Mouse (Mus musculus) midbrain, postnatal 0 days (tissue): ENCODE measurements around the gene Abca17. TPM values are rescaled to one million over a fixed set of nuclear protein-coding genes. Genes with fewer than 3 reads are reported as not detected.

Experiments
- ATAC-seq: fragments of 200-750 bp; cut with Nextera tagmentation; 2 replicates; pipeline ENCODE4 v1.8.0; 2017; ENCODE audit warnings: moderate number of reproducible peaks, mild to moderate bottlenecking, moderate TSS enrichment, moderate library complexity; ENCODE audit not compliant: low FRiP score
- DNase-seq: peaks from one replicate; pipeline ENCODE4 v3.0.0-alpha.2; 2015; ENCODE audit warnings: low spot score
- H3K27ac ChIP-seq: fragments of 300-500 bp; sonication (generic); 2 replicates; pipeline ENCODE4 v1.5.1; 2014; ENCODE audit warnings: low read depth, mild to moderate bottlenecking, low read length, mixed read lengths
- H3K27me3 ChIP-seq: fragments of 300-500 bp; sonication (generic); 2 replicates; pipeline ENCODE4 v1.6.1; 2014; ENCODE audit warnings: low read length, control low read depth, mixed read lengths; ENCODE audit not compliant: insufficient read depth
- H3K36me3 ChIP-seq: fragments of 300-500 bp; sonication (generic); 2 replicates; pipeline ENCODE4 v1.6.1; 2014; ENCODE audit warnings: low read length, control low read depth, mixed read lengths; ENCODE audit not compliant: insufficient read depth
- H3K4me1 ChIP-seq: fragments of 300-500 bp; sonication (generic); 2 replicates; pipeline ENCODE4 v1.6.1; 2014; ENCODE audit warnings: mild to moderate bottlenecking, control low read depth, antibody characterized with exemption, low read length, mixed read lengths; ENCODE audit not compliant: insufficient read depth
- H3K4me2 ChIP-seq: fragments of 300-500 bp; sonication (generic); 2 replicates; pipeline ENCODE4 v1.6.1; 2014; ENCODE audit warnings: low read depth, mild to moderate bottlenecking, low read length, mixed read lengths; ENCODE audit not compliant: poor library complexity, severe bottlenecking
- H3K4me3 ChIP-seq: fragments of 300-500 bp; sonication (generic); 2 replicates; pipeline ENCODE4 v1.5.1; 2014; ENCODE audit warnings: low read depth, mild to moderate bottlenecking, low read length, moderate library complexity
- H3K9ac ChIP-seq: fragments of 300-500 bp; sonication (generic); replicated peaks from 2 replicates; pipeline ENCODE4 v1.6.1; 2014; ENCODE audit warnings: mild to moderate bottlenecking, low read length, moderate library complexity, mixed read lengths; ENCODE audit not compliant: poor library complexity, severe bottlenecking
- H3K9me3 ChIP-seq: fragments of 300-500 bp; sonication (generic); 2 replicates; pipeline ENCODE4 v1.6.1; 2016; ENCODE audit warnings: low read length, control low read depth
- CTCF ChIP-seq: IDR thresholded peaks from 2 replicates; pipeline ENCODE4 v1.5.1; 2016; ENCODE audit warnings: antibody characterized with exemption, mild to moderate bottlenecking
- WGBS: fragments of 180-500 bp; shearing (Covaris S2); extraction: QIAGEN DNeasy Blood & Tissue Kit; methylation state at CpG from one replicate; pipeline ENCODE4 v1.1.7; 2014; 5-methylcytosine and 5-hydroxymethylcytosine counted together
- polyA plus RNA-seq: library from polyadenylated mRNA; unstranded; fragments of >200 nt; fragmentation: Nextera tagmentation; extraction: Ambion mirVana; gene quantifications from 2 replicates; pipeline ENCODE4 v1.2.1, GENCODE M21; 2015
- total RNA-seq: library from RNA; depleted of rRNA; stranded (reverse); fragments of >200 nt; gene quantifications from 2 replicates; pipeline ENCODE4 v1.2.3, GENCODE M21; 2014

Abca17 gene
- total and polyA plus RNA-seq, 2 experiments from 2014 or later, result 0.99 to 1.1 TPM

DNA sequence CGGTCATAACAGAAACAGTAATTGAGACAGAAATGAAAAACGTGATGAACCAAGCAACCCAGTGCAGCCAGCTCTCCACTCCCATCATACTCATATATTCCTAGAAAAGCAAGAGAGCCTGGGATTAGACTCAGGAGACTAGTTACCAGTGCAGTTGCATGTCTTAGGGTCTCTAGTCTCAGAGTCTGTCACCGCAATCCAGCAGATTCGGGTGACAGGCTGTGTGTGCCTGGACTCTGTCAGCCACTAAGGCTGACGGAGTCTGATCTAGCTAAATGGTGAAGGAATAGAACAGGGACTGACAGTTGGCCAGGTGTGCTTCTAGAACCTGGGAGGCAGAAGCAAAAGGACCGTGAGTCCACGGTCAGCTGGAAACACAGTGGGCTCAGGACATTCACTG, 23.2 kb downstream of the Abca17 start:
- Histone ChIP-seq H3K4me3 (no peak overlapping the region), H3K36me3 (no peaks in the 10 kb centered on the region), H3K9ac (no peak overlapping the region), H3K27me3 (no peaks in the 10 kb centered on the region), H3K4me2 (no peak overlapping the region), H3K9me3 (no peaks in the 10 kb centered on the region), H3K4me1 (no peaks in the 10 kb centered on the region), H3K27ac (no peak overlapping the region)
- TF ChIP-seq CTCF, result no peak
- WGBS, result 81% methylated on average over 7 of the region's 7 CpGs
- ATAC-seq (no peak), DNase-seq (no peak)

- Histone ChIP-seq H3K27me3 (no peaks in the 10 kb centered on the region), H3K4me2 (no peak overlapping the region), H3K9me3 (no peaks in the 10 kb centered on the region), H3K9ac (no peak overlapping the region), H3K27ac (no peak overlapping the region), H3K4me3 (no peak overlapping the region), H3K4me1 (no peaks in the 10 kb centered on the region), H3K36me3 (no peaks in the 10 kb centered on the region)
- no peak for TF ChIP-seq CTCF
- ATAC-seq (no peak), DNase-seq (no peak)
- WGBS, result 86% methylated on average over 10 of the region's 10 CpGs
Observed at GRCm38 (mm10) chr17:24325051-24325450, 25.8 kb downstream of the Abca17 start.

DNA sequence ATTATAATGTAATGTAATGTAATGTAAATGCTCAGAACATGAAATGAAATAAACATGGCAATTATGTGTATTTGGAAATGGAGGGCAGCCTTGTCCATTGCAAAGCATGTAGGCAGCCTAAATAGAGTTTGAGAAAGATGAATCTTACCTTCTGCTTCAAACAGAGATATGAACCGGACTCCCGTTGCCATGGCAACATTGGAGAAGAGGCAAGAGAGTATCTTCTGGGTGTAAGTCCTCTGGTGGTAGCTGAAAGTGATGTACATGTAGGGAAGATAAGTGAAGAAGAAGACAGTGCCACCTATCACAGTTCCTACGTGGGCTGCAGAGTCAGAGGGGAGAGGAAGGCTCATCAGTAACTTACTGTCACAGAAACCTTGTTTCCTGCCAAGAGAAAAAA, 30.0 kb downstream of the Abca17 start:
- Histone ChIP-seq H3K4me3 (no peak overlapping the region), H3K27ac (no peak overlapping the region), H3K9me3 (no peaks in the 10 kb centered on the region), H3K4me1 (no peaks in the 10 kb centered on the region), H3K36me3 (no peaks in the 10 kb centered on the region), H3K4me2 (no peak overlapping the region), H3K9ac (no peak overlapping the region), H3K27me3 (no peaks in the 10 kb centered on the region)
- TF ChIP-seq CTCF, result no peak
- WGBS, result 80% methylated on average over 3 of the region's 3 CpGs
- no peak for ATAC-seq
- DNase-seq, result no peak

DNA sequence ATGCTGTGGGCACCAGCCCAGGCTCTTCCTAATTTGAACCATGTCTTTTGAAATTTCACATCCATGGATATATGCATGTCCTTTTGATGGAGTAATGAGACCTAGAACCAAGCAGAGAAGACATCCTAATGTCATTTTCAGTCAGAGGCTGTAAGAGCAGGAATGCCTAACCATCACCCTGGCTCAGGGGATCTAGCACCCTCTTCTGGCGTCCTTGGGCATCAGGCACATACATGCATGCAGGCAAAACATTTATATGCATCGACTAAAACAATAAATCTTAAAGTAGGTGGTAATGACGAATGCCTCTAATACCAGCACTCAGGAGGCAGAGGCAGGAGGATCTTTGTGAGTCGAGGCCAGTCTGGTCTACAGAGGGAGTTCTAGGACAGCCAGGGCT, 43.4 kb downstream of the Abca17 start:
- Histone ChIP-seq H3K9me3 (no peaks in the 10 kb centered on the region), H3K36me3 (no peaks in the 10 kb centered on the region), H3K4me3 (no peak overlapping the region), H3K27me3 (no peaks in the 10 kb centered on the region), H3K4me2 (no peak overlapping the region), H3K9ac (no peak overlapping the region), H3K4me1 (no peaks in the 10 kb centered on the region), H3K27ac (no peak overlapping the region)
- ATAC-seq, result no peak
- 52% methylated on average over 4 of the region's 4 CpGs for WGBS
- DNase-seq, result peak; percentile 10
- peak; percentile 62 for TF ChIP-seq CTCF

DNA sequence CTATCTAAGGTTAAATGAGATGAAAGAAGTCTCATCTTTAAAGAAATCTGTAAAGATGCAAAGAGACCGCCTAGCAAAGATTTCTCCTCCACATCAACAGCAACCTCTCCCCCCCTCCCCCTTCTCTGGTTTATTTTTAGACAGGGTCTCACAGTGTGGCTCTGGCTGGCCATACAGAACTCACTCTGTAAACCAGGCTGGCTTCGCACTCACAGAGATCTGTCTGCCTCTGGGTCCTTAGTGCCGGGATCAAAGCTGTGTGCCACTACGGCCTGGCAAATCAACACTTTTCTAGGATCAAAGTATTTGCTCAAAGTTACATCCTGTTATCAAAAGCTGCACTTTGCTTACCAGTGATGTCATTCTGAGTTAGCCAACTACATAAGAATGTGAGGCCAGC, 50.2 kb downstream of the Abca17 start:
- H3K9ac ChIP-seq, result no peak overlapping the region
- TF ChIP-seq CTCF, result no peak
- DNase-seq, result no peak
- no peaks in the 10 kb centered on the region for H3K36me3 ChIP-seq
- no peak overlapping the region for H3K4me2 ChIP-seq
- H3K4me1 ChIP-seq, result no peaks in the 10 kb centered on the region
- no peak for ATAC-seq
- WGBS, result 79% methylated on average over 4 of the region's 4 CpGs
- H3K27me3 ChIP-seq, result no peaks in the 10 kb centered on the region
- no peaks in the 10 kb centered on the region for H3K9me3 ChIP-seq
- no peak overlapping the region for H3K27ac ChIP-seq
- no peak overlapping the region for H3K4me3 ChIP-seq

DNA sequence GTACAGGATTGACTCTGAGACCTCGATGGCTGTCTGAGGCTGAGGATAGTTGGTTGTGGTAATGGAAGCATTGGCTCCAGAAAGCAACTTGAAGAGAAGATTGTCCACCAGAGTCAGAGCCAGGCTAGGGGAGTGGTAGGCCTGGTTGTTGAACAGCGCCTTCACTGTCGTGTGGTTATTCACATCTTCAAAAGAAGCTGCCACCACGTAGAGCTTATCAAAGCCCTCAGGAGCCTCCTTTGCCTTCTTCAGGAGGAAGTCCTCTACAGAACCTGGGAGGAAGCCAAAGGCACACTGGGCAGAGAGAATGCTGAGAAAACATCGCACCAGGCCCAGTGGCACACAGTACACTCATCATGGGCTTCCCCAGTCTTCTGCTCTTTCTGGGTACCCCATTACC, 61.5 kb downstream of the Abca17 start:
- 86% methylated on average over 5 of the region's 5 CpGs for WGBS

More for the DNA sequence above, 61.5 kb downstream of the Abca17 start:
- Histone ChIP-seq H3K9me3 (no peaks in the 10 kb centered on the region), H3K9ac (no peak overlapping the region), H3K4me3 (no peak overlapping the region), H3K27me3 (no peaks in the 10 kb centered on the region), H3K4me1 (no peaks in the 10 kb centered on the region), H3K4me2 (no peak overlapping the region), H3K36me3 (no peaks in the 10 kb centered on the region), H3K27ac (no peak overlapping the region)
- ATAC-seq (no peak), DNase-seq (no peak)
- TF ChIP-seq CTCF, result no peak
